Mouse (Mus musculus) lung, postnatal 0 days (tissue): Measurements from ENCODE around the gene Grm2.

ENCODE experiments used
- CTCF ChIP-seq: IDR thresholded peaks from 2 replicates; pipeline ENCODE4 v1.5.1; 2016; ENCODE audit warnings: antibody characterized with exemption, mild to moderate bottlenecking
- EP300 ChIP-seq: IDR thresholded peaks from 2 replicates; pipeline ENCODE4 v1.6.1; 2016; ENCODE audit warnings: antibody characterized with exemption, mild to moderate bottlenecking, control low read depth

DNA sequence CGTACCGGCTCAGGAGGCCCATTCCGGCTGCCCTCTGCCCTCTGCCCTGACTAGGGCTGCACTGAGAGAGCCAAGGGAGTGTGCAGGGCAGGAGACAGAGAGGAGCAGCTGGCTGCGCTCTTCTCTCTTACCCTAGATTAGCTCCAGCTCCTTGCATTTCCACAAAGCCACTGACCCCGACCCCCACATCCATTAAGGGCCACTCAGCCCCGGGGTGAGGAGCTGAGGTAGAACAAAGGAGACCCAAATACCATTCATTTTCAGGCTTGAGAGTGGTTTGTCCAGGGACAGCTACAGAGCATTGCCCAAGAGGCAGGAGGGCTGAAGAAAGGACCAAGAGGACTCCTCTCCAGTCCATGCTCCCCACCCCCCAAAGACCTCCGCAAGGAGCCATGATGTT, 3.6 kb upstream of the Grm2 start:
- TF ChIP-seq EP300 (no peak), CTCF (no peak)
